Mouse (Mus musculus) kidney, adult 2 months (tissue): ENCODE measurements at regions not wholly inside any gene's neighbourhood (a gene's known extent, or its start where the extent isn't known, plus 50 kb on each side); places are given as distances from the start of the nearest gene placed in this dataset.

Experiments used
- CTCF ChIP-seq: fragments of 200-500 bp; conservative IDR thresholded peaks from 2 replicates; pipeline ENCODE4 v1.5.1; 2011; ENCODE audit warnings: low read depth, mild to moderate bottlenecking, control low read depth, low read length, moderate library complexity, mixed read lengths; ENCODE audit not compliant: insufficient read depth, insufficient read length
- POLR2A ChIP-seq: fragments of 200-500 bp; IDR thresholded peaks from one replicate; pipeline ENCODE4 v1.6.1; 2011; ENCODE audit warnings: low read depth, low read length, control low read depth

DNA sequence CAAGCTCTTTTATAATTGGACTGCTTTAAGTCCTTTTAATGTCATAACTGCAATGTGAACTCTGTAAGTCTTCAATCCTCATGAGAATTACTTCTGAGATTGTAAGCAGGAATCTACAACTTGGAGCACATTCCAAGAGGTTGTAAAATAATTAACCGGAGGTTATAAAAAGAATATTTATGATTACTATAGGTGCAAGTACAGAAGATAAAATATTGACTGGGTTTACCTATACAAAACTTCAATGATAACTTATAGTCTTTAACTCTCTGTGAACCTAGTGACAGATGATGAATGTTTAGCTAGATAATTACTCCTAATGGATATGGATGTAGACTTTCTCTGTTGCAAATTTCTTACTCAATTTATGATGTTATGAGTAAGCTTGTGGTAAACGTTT is 375.9 kb upstream of the Cox7c start:
- TF ChIP-seq POLR2A (no peak), CTCF (no peak)
